Mouse (Mus musculus): Measurements from ENCODE around the gene Rbbp6. TPM values are rescaled to one million over a fixed set of nuclear protein-coding genes. Genes with fewer than 3 reads are reported as not detected.

The Rbbp6 gene
- polyA plus RNA-seq, 1 experiment, result 18.3 TPM

- H3K4me3 ChIP-seq (ENCODE audit: insufficient read depth, low read depth, low read length), result no peak overlapping the region
- H3K4me1 ChIP-seq (ENCODE audit: control insufficient read depth, insufficient read depth, insufficient read length, low read length), result no peaks in the 10 kb centered on the region
- no peak overlapping the region for H3K27ac ChIP-seq (replicated peaks; ENCODE audit: low read depth, low read length)
Observed at GRCm38 (mm10) chr7:122954451-122955225, 10.8 kb upstream of the Rbbp6 start.

- Histone ChIP-seq H3K4me3 (ENCODE audit: insufficient read depth, low read depth, low read length) (no peak overlapping the region), H3K27ac (replicated peaks; ENCODE audit: low read depth, low read length) (no peak overlapping the region), H3K4me1 (ENCODE audit: control insufficient read depth, insufficient read depth, insufficient read length, low read length) (no peaks in the 10 kb centered on the region)
Observed at GRCm38 (mm10) chr7:122955226-122955955, 10.1 kb upstream of the Rbbp6 start.

- Histone ChIP-seq H3K4me1 (ENCODE audit: control insufficient read depth, insufficient read depth, insufficient read length, low read length) (peaks cover 7% of the 10 kb centered on the region), H3K27ac (replicated peaks; ENCODE audit: low read depth, low read length) (no peak overlapping the region), H3K4me3 (ENCODE audit: insufficient read depth, low read depth, low read length) (no peak overlapping the region)
Observed at GRCm38 (mm10) chr7:122968751-122969150, 3.3 kb downstream of the Rbbp6 start.

- H3K27ac ChIP-seq (replicated peaks; ENCODE audit: low read depth, low read length), result peak overlapping the region; percentile 95
- peak overlapping the region; percentile 99 for H3K4me3 ChIP-seq (ENCODE audit: insufficient read depth, low read depth, low read length)
- peaks cover 7% of the 10 kb centered on the region for H3K4me1 ChIP-seq (ENCODE audit: control insufficient read depth, insufficient read depth, insufficient read length, low read length)
Observed at GRCm38 (mm10) chr7:122969231-122970032, 3.9 kb downstream of the Rbbp6 start.

GRCm38 (mm10) chr7:122970119-122970781 lies 4.8 kb downstream of the Rbbp6 start:
- Histone ChIP-seq H3K27ac (replicated peaks; ENCODE audit: low read depth, low read length) (peak overlapping the region; percentile 95), H3K4me1 (ENCODE audit: control insufficient read depth, insufficient read depth, insufficient read length, low read length) (peaks cover 7% of the 10 kb centered on the region), H3K4me3 (ENCODE audit: insufficient read depth, low read depth, low read length) (peak overlapping the region; percentile 99)

GRCm38 (mm10) chr7:122970864-122971420 lies 5.5 kb downstream of the Rbbp6 start:
- H3K4me3 ChIP-seq (ENCODE audit: insufficient read depth, low read depth, low read length), result peak overlapping the region; percentile 99
- H3K4me1 ChIP-seq (ENCODE audit: control insufficient read depth, insufficient read depth, insufficient read length, low read length), result peaks cover 7% of the 10 kb centered on the region
- H3K27ac ChIP-seq (replicated peaks; ENCODE audit: low read depth, low read length), result peak overlapping the region; percentile 95

GRCm38 (mm10) chr7:122972006-122972689 lies 6.7 kb downstream of the Rbbp6 start:
- Histone ChIP-seq H3K27ac (replicated peaks; ENCODE audit: low read depth, low read length) (no peak overlapping the region), H3K4me3 (ENCODE audit: insufficient read depth, low read depth, low read length) (peak overlapping the region; percentile 47), H3K4me1 (ENCODE audit: control insufficient read depth, insufficient read depth, insufficient read length, low read length) (peaks cover 7% of the 10 kb centered on the region)

GRCm38 (mm10) chr7:122979514-122979913 lies 14.0 kb downstream of the Rbbp6 start:
- Histone ChIP-seq H3K4me3 (ENCODE audit: insufficient read depth, low read depth, low read length) (no peak overlapping the region), H3K4me1 (ENCODE audit: control insufficient read depth, insufficient read depth, insufficient read length, low read length) (peaks cover 4% of the 10 kb centered on the region), H3K27ac (replicated peaks; ENCODE audit: low read depth, low read length) (no peak overlapping the region)

GRCm38 (mm10) chr7:122998189-122998588 lies 32.7 kb downstream of the Rbbp6 start:
- no peak overlapping the region for H3K4me3 ChIP-seq (ENCODE audit: insufficient read depth, low read depth, low read length)
- peaks cover 2% of the 10 kb centered on the region; the same call in 1 of the 2 replicates for H3K4me1 ChIP-seq (ENCODE audit: control insufficient read depth, insufficient read depth, insufficient read length, low read length)
- no peak overlapping the region for H3K27ac ChIP-seq (replicated peaks; ENCODE audit: low read depth, low read length)

GRCm38 (mm10) chr7:122999871-123000396 lies 34.4 kb downstream of the Rbbp6 start:
- H3K4me1 ChIP-seq (ENCODE audit: control insufficient read depth, insufficient read depth, insufficient read length, low read length), result peaks cover 2% of the 10 kb centered on the region; the same call in 1 of the 2 replicates
- H3K4me3 ChIP-seq (ENCODE audit: insufficient read depth, low read depth, low read length), result no peak overlapping the region
- H3K27ac ChIP-seq (replicated peaks; ENCODE audit: low read depth, low read length), result peak overlapping the region; percentile 50; the same call in 1 of the 2 replicates

GRCm38 (mm10) chr7:123000796-123001195 lies 35.3 kb downstream of the Rbbp6 start:
- no peak overlapping the region for H3K4me3 ChIP-seq (ENCODE audit: insufficient read depth, low read depth, low read length)
- peaks cover 2% of the 10 kb centered on the region; the same call in 1 of the 2 replicates for H3K4me1 ChIP-seq (ENCODE audit: control insufficient read depth, insufficient read depth, insufficient read length, low read length)
- no peak overlapping the region for H3K27ac ChIP-seq (replicated peaks; ENCODE audit: low read depth, low read length)

GRCm38 (mm10) chr7:123001341-123002027 lies 36.0 kb downstream of the Rbbp6 start:
- Histone ChIP-seq H3K4me3 (ENCODE audit: insufficient read depth, low read depth, low read length) (no peak overlapping the region), H3K27ac (replicated peaks; ENCODE audit: low read depth, low read length) (no peak overlapping the region), H3K4me1 (ENCODE audit: control insufficient read depth, insufficient read depth, insufficient read length, low read length) (peaks cover 2% of the 10 kb centered on the region; the same call in 1 of the 2 replicates)

- Histone ChIP-seq H3K4me1 (ENCODE audit: control insufficient read depth, insufficient read depth, insufficient read length, low read length) (peaks cover 2% of the 10 kb centered on the region; the same call in 1 of the 2 replicates), H3K4me3 (ENCODE audit: insufficient read depth, low read depth, low read length) (no peak overlapping the region), H3K27ac (replicated peaks; ENCODE audit: low read depth, low read length) (no peak overlapping the region)
Observed at GRCm38 (mm10) chr7:123002028-123002410, 36.5 kb downstream of the Rbbp6 start.
